Mouse (Mus musculus): ENCODE data around the gene Stau1.

- TF ChIP-seq CTCF (IDR thresholded peaks at IDR 0.05; ENCODE audit: extremely low read depth, insufficient read depth, low read length) (no peak), POLR2A (IDR thresholded peaks at IDR 0.05; ENCODE audit: extremely low read depth, insufficient read depth, low read length) (no peak)
These were observed 47.5 kb upstream of the Stau1 start for GRCm38 (mm10) chr2:167043400-167044121.

All from cortical plate, adult 2 months (tissue).